Mouse (Mus musculus): ENCODE data around the gene Gm21721. TPM values are rescaled to one million over a fixed set of nuclear protein-coding genes. Genes with fewer than 3 reads are reported as not detected.
"Not testable (repeated sequence)": the region's sequence is repeated elsewhere in the genome, so short reads cannot be mapped to it uniquely, and the experiment has no call there.

The Gm21721 gene
- polyA plus RNA-seq (2021): not detected

GRCm38 (mm10) chrY:9202090-9202489 lies at the start of gene Gm21721:
Gene Gm21721 (minus strand): TSS chrY:9202190.
- POLR2A ChIA-PET; DNase-seq (ENCODE audit: low read depth, low spot score); ATAC-seq; CTCF ChIA-PET; H3K27me3 ChIP-seq; in situ Hi-C loops (cut with MboI; ENCODE audit: low pct_unique_long_range_greater_than_20kb): not testable (repeated sequence)

Other genes with a start within 250 kb of the Gm21721 start
- gene Gm21292, start 68.3 kb downstream of the Gm21721 start, polyA plus RNA-seq (2021): not detected
- not detected for gene Gm21812, start 145.0 kb upstream of the Gm21721 start, polyA plus RNA-seq (2021)
- not detected for gene Gm21874, start 214.0 kb upstream of the Gm21721 start, polyA plus RNA-seq (2021)